Mouse (Mus musculus) adrenal gland (tissue): ENCODE results near the gene Gstm4.
"Not testable (repeated sequence)": the region's sequence is repeated elsewhere in the genome, so short reads cannot be mapped to it uniquely, and the experiment has no call there.

Experiments used
- intact Hi-C: fragments of 180-260 bp; cut with DNase I; formaldehyde crosslinking; loops from one replicate; pipeline ENCODE4 v1.15.1; 2025

Gstm4 gene

DNA sequence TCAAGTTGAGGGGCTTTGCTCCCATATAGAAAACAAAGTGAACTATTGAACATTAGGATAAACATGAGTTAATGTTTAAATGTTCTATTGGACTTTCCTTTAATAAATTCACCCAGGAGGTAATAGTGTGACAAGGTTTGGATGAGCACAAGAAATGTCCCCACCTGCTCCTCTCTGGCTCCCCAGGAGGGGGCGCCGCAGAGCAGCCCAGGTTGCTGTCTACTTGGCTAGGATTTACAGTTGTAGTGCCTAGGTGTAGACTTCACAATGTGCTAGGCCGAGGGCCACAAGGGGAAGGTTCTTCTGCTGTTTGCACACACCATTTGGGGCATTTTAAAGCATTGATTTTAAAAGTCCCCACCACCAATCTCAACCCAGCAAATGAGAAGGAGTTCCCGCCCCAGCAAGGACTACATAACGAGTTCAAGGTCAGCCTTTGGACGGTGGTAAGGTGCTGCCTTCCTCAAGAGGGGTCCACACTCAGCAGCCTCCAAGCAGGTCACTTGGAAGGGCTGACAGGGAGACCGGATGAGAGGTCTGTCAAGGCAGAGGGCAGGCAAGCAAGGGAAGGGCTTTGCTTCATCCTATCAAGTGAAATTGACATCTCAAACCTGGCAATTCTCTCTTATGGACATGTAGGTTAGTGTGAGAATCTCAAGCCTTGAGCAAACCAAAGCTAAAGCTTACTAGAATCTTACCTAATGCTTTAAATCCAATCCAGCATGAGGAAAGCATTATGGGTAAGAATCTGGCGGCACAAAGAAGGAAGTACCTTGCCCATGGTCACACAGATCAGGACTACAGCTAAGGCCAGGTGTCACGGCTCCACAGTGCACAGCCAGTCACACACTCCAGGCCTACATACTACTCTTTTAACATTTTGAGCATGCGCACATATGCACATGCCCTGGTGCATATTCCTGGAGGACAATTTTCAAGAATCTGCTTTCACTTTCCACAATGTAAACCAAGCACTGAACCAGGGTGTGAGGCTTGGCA is 25.9 kb upstream of the Gstm4 start:
- intact Hi-C loops = loop anchor here (2.0 kb wide), 1 partner anchor 76 kb away; the partner anchor contains the start of gene Gnai3

DNA sequence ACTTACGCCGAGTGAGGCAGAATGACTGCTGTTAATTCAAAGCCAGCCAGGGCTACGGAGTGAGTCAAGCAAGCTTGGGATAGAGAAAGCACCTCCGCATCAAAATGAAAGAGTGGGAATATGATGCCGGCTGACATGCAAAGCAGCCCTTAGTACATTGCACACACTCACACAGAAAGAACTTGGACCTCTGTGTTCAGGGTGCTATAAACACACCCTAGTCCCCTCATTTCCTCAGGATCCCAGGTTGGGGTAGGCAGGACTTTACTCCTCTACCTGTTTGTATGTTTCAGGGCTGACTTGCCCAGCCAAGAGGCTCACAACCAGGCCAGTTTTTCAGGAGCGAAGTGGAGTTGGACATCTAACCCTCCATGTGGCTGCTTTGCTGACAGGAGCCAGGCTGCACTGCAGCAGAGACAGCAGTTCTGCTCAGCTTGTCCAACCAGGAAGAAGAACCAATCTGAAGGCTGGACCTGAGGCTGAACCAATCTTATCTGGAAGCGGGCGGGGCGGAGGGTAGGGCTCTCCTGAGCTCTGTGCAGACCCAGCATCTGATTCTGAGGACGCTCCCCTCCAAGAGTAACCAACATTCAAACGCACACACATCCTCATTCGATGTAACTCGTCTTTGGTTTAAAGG is 24.7 kb upstream of the Gstm4 start:
- intact Hi-C loops = no loop called here

DNA sequence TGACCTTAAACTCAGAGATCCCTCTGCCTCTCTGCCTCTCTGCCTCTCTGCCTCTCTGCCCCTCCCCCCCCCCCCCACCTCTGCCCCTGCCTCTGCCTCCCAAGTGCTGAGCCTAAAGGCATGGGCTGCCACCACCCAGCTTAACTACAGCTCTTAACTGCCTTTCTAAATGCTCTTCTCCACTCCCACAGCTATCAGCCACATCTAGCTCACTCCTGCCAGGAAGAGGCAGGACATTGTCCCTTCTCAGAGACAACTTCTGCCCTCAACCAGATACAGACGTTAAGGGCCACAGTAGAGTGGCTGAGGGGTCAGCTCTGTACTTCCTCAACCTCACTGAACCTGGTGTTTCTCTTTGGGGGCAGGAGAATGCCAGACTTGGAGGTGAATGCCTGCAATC is 24.1 kb upstream of the Gstm4 start:
- intact Hi-C loops = no loop called here

GRCm38 (mm10) chr3:108067370-108067934 is 22.8 kb upstream of the Gstm4 start:
- intact Hi-C loops = no loop called here

GRCm38 (mm10) chr3:108065551-108065950 is 20.9 kb upstream of the Gstm4 start:
- intact Hi-C loops = no loop called here

GRCm38 (mm10) chr3:108064672-108065071 is 20.0 kb upstream of the Gstm4 start:
- intact Hi-C loops = loop anchor here (5.0 kb wide), 1 partner anchor 122 kb away; the partner anchor contains the start of gene Gstm6

- intact Hi-C loops = loop anchor here (5.0 kb wide), 1 partner anchor 120 kb away; the partner anchor contains the start of gene Gstm6
Measured at GRCm38 (mm10) chr3:108062648-108063047, 18.0 kb upstream of the Gstm4 start.

- intact Hi-C loops = loop anchor here (2.0 to 5.0 kb wide), 2 partner anchors 119 to 195 kb away; partner anchors contain the start of gene Gstm6
Measured at GRCm38 (mm10) chr3:108061420-108061819, 16.7 kb upstream of the Gstm4 start.

- intact Hi-C loops = no loop called here
Measured at GRCm38 (mm10) chr3:108050493-108050892, 5.8 kb upstream of the Gstm4 start.

GRCm38 (mm10) chr3:108048306-108048705 is 3.6 kb upstream of the Gstm4 start:
- intact Hi-C loops = no loop called here

DNA sequence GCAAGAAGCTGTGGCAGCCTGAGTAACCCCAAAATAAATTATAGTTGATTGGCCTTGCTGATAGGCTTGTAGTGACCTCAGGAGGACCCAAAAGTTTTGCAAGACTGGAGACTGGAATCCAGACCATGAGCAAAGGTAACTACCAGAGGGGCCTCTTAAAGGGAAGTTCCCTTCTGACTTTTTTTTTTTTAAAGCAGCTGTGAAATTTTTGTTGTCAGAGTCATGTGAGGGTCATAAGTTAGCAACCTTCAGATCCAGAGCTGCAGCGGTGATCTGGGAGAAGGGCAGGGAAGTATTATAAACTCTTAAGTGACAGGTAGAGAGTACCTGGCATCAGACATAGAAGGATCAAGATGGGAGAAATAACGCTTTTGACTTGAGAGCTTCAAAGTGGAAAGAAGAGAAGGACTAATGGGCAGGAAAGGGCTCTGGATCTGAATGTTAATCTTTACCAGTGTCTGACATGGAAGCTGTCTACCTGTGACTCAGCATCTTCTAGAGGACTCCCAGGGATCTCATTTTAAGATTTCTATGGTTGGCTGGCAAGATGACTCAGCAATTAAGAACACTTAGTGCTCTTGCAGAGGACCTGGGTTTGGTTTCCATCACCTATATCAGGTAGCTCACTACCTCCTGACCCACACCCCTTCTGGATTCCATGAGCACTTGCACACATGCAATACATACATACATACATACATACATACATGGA is 2.4 kb upstream of the Gstm4 start:
- intact Hi-C loops = no loop called here

- intact Hi-C loops = no loop called here
Measured at GRCm38 (mm10) chr3:108033156-108033555, 11.5 kb downstream of the Gstm4 start.

- intact Hi-C loops = no loop called here
Measured at GRCm38 (mm10) chr3:108032113-108032512, 12.6 kb downstream of the Gstm4 start.

GRCm38 (mm10) chr3:108028641-108029365 is 15.9 kb downstream of the Gstm4 start:
- intact Hi-C loops = no loop called here

DNA sequence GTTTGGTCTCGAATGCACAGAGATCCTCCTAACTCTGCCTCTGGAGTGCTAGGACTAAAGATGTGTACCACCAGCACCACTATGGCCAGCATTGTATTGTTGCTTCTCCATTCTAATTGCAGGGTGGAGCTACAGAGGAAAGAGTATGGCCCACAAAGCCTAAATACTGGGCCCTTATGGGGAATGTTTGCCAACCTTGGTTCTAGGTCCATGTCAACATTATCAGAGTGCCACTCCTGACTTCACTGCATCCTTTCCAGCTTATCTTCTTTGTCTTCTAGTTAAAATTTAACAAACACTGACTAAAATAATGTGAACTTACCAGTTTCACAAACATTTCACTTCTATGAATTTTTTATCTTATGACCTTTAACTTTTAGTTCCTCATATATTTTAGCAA is 18.1 kb downstream of the Gstm4 start:
- intact Hi-C loops = no loop called here

- intact Hi-C loops = no loop called here
Measured at GRCm38 (mm10) chr3:108026049-108026448, 18.6 kb downstream of the Gstm4 start.

- intact Hi-C loops = no loop called here
Measured at GRCm38 (mm10) chr3:108025318-108025717, 19.4 kb downstream of the Gstm4 start.

DNA sequence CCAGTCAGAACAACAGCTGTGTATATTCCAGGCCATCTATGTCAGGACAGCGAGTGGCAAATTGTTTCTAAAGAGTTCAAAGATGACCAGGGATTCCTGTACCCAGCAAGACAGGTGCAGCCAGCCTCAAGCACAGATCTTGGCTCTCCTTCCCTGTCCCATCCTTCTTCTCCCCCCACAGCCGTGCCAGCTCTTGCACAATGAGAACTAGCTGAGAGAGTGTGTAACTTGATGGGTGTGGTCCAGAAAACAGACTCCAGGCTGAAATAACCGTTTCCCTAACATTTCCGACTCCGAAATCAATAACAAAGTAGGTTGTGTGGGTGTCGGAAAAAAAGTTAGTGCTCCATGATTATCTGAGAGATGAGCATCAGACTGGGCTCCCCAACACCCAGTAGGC is 22.0 kb downstream of the Gstm4 start:
- intact Hi-C loops = loop anchor here (5.0 kb wide), 2 partner anchors 35 to 85 kb away; no protein-coding TSS in a partner anchor

- intact Hi-C loops = loop anchor here (5.0 kb wide), 2 partner anchors 37 to 83 kb away; no protein-coding TSS in a partner anchor
Measured at GRCm38 (mm10) chr3:108020351-108021022, 24.2 kb downstream of the Gstm4 start.

DNA sequence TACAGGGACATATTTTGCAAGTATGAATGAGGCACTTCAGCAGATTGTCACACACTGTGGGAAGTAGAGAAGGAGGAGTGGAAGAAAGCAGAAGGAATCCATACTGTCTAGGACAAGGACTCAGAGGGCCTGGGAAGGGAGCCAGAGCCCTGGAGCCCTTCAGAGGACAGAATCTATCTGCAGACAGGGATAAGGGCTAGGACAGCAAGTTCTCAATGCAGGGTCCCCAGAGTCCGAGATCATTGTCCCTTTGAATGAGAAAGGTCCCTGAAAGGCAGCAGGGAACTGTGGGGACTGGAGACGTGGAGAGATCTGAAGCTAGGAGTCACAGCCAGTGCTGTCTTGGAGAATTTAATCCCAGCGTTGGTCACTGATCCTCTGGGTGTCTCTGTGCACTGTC is 25.5 kb downstream of the Gstm4 start:
- intact Hi-C loops = not testable (repeated sequence)
